Mouse (Mus musculus) hindbrain, postnatal 0 days (tissue): ENCODE data around the gene Ano9. TPM values are rescaled to one million over a fixed set of nuclear protein-coding genes. Genes with fewer than 3 reads are reported as not detected.

Experiments
- ATAC-seq: fragments of 200-750 bp; cut with Nextera tagmentation; 2 replicates; pipeline ENCODE4 v1.8.0; 2017; ENCODE audit warnings: mild to moderate bottlenecking, moderate TSS enrichment, moderate library complexity
- DNase-seq: peaks from one replicate; pipeline ENCODE4 v3.0.0-alpha.2; 2015; ENCODE audit warnings: low spot score
- H3K27ac ChIP-seq: fragments of 300-500 bp; sonication (generic); 2 replicates; pipeline ENCODE4 v1.5.1; 2014; ENCODE audit warnings: mild to moderate bottlenecking
- H3K27me3 ChIP-seq: fragments of 300-500 bp; sonication (generic); 2 replicates; pipeline ENCODE4 v1.6.1; 2014; ENCODE audit warnings: low read length, mixed read lengths; ENCODE audit not compliant: insufficient read depth
- H3K36me3 ChIP-seq: fragments of 300-500 bp; sonication (generic); 2 replicates; pipeline ENCODE4 v1.6.1; 2014; ENCODE audit warnings: low read length, mixed read lengths; ENCODE audit not compliant: insufficient read depth
- H3K4me1 ChIP-seq: fragments of 300-500 bp; sonication (generic); 2 replicates; pipeline ENCODE4 v1.6.1; 2014; ENCODE audit warnings: antibody characterized with exemption, low read length, mixed read lengths; ENCODE audit not compliant: insufficient read depth
- H3K4me2 ChIP-seq: fragments of 300-500 bp; sonication (generic); 2 replicates; pipeline ENCODE4 v1.6.1; 2014; ENCODE audit warnings: low read depth, mild to moderate bottlenecking, low read length, moderate library complexity, mixed read lengths
- H3K4me3 ChIP-seq: fragments of 300-500 bp; sonication (generic); 2 replicates; pipeline ENCODE4 v1.5.1; 2014; ENCODE audit warnings: low read length
- H3K9ac ChIP-seq: fragments of 300-500 bp; sonication (generic); replicated peaks from 2 replicates; pipeline ENCODE4 v1.6.1; 2014; ENCODE audit warnings: mild to moderate bottlenecking, low read length, moderate library complexity, mixed read lengths
- H3K9me3 ChIP-seq: fragments of 300-500 bp; sonication (generic); 2 replicates; pipeline ENCODE4 v1.6.1; 2016; ENCODE audit warnings: low read length, mixed read lengths
- CTCF ChIP-seq: IDR thresholded peaks from 2 replicates; pipeline ENCODE4 v1.5.1; 2016; ENCODE audit warnings: antibody characterized with exemption, control low read depth, low read depth
- WGBS: fragments of 180-500 bp; shearing (Covaris S2); extraction: QIAGEN DNeasy Blood & Tissue Kit; methylation state at CpG from one replicate; pipeline ENCODE4 v1.1.7; 2014; 5-methylcytosine and 5-hydroxymethylcytosine counted together
- polyA plus RNA-seq: library from polyadenylated mRNA; unstranded; fragments of >200 nt; fragmentation: Nextera tagmentation; extraction: Ambion mirVana; gene quantifications from 2 replicates; pipeline ENCODE4 v1.2.1, GENCODE M21; 2015
- total RNA-seq: library from RNA; depleted of rRNA; stranded (reverse); fragments of >200 nt; gene quantifications from 2 replicates; pipeline ENCODE4 v1.2.3, GENCODE M21; 2014

Ano9 gene
- total and polyA plus RNA-seq, 2 experiments from 2014 or later, result 0.66 to 2.1 TPM

GRCm38 (mm10) chr7:141119487-141119886 is 1.9 kb upstream of the Ano9 start:
- Histone ChIP-seq H3K4me3 (no peak overlapping the region), H3K4me1 (no peaks in the 10 kb centered on the region), H3K9ac (no peak overlapping the region), H3K27me3 (no peaks in the 10 kb centered on the region), H3K4me2 (no peak overlapping the region), H3K27ac (no peak overlapping the region), H3K9me3 (no peaks in the 10 kb centered on the region), H3K36me3 (no peaks in the 10 kb centered on the region)
- DNase-seq (peak; percentile 5), ATAC-seq (no peak)
- TF ChIP-seq CTCF, result no peak
- 71% methylated on average over 3 of the region's 3 CpGs for WGBS

GRCm38 (mm10) chr7:141115874-141116273 is 1.7 kb downstream of the Ano9 start:
- no peaks in the 10 kb centered on the region for H3K4me1 ChIP-seq
- no peaks in the 10 kb centered on the region for H3K27me3 ChIP-seq
- H3K9ac ChIP-seq, result no peak overlapping the region
- no peak overlapping the region for H3K4me2 ChIP-seq
- no peak for DNase-seq
- H3K9me3 ChIP-seq, result no peaks in the 10 kb centered on the region
- no peak overlapping the region for H3K4me3 ChIP-seq
- ATAC-seq, result no peak
- H3K36me3 ChIP-seq, result no peaks in the 10 kb centered on the region
- WGBS, result 83% methylated on average over 9 of the region's 9 CpGs
- no peak overlapping the region for H3K27ac ChIP-seq
- no peak for TF ChIP-seq CTCF

GRCm38 (mm10) chr7:141103161-141103560 is 14.4 kb downstream of the Ano9 start:
- 77% methylated on average over 3 of the region's 3 CpGs for WGBS
- Histone ChIP-seq H3K4me1 (peaks cover 4% of the 10 kb centered on the region), H3K27me3 (0 out of 2 replicates have a peak, but pooled peaks cover 7% of the 10 kb centered on the region), H3K9ac (no peak overlapping the region), H3K36me3 (no peaks in the 10 kb centered on the region), H3K4me2 (no peak overlapping the region), H3K9me3 (no peaks in the 10 kb centered on the region), H3K4me3 (no peak overlapping the region), H3K27ac (no peak overlapping the region)
- ATAC-seq, result no peak
- DNase-seq, result no peak
- TF ChIP-seq CTCF, result no peak

- Histone ChIP-seq H3K4me1 (peaks cover 4% of the 10 kb centered on the region), H3K27me3 (0 out of 2 replicates have a peak, but pooled peaks cover 7% of the 10 kb centered on the region), H3K4me2 (peak within 1 kb of the TSS; percentile 63), H3K27ac (no peak within 1 kb of the TSS), H3K9ac (peak within 1 kb of the TSS; percentile 28; the same call in 1 of the 2 replicates), H3K36me3 (no peaks in the 10 kb centered on the region), H3K4me3 (peak within 1 kb of the TSS; percentile 43), H3K9me3 (no peaks in the 10 kb centered on the region)
- WGBS, result 1% methylated on average over 56 of the region's 56 CpGs
- DNase-seq (peak; percentile 69), ATAC-seq (peak; percentile 79)
- no peak for TF ChIP-seq CTCF
Measured at GRCm38 (mm10) chr7:141099911-141100691, 17.5 kb downstream of the Ano9 start, which contains the start of gene Sigirr. Gene Sigirr, minus strand, starts transcription at chr7:141100572.

- Histone ChIP-seq H3K9ac (no peak overlapping the region), H3K4me3 (no peak overlapping the region), H3K4me2 (no peak overlapping the region), H3K36me3 (no peaks in the 10 kb centered on the region), H3K27ac (no peak overlapping the region), H3K4me1 (peaks cover 4% of the 10 kb centered on the region), H3K9me3 (no peaks in the 10 kb centered on the region), H3K27me3 (0 out of 2 replicates have a peak, but pooled peaks cover 13% of the 10 kb centered on the region)
- WGBS, result 86% methylated on average over 5 of the region's 5 CpGs
- DNase-seq, result no peak
- TF ChIP-seq CTCF, result no peak
- ATAC-seq, result no peak
Measured at GRCm38 (mm10) chr7:141097177-141097576, 20.4 kb downstream of the Ano9 start.

- 43% methylated on average over 6 of the region's 6 CpGs for WGBS
- Histone ChIP-seq H3K27ac (no peak overlapping the region), H3K4me2 (no peak overlapping the region), H3K36me3 (no peaks in the 10 kb centered on the region), H3K4me3 (no peak overlapping the region), H3K9ac (no peak overlapping the region), H3K27me3 (0 out of 2 replicates have a peak, but pooled peaks cover 13% of the 10 kb centered on the region), H3K9me3 (no peaks in the 10 kb centered on the region), H3K4me1 (peaks cover 4% of the 10 kb centered on the region)
- no peak for TF ChIP-seq CTCF
- ATAC-seq (no peak), DNase-seq (no peak)
Measured at GRCm38 (mm10) chr7:141096649-141097056, 21.0 kb downstream of the Ano9 start.

GRCm38 (mm10) chr7:141096021-141096420 is 21.6 kb downstream of the Ano9 start:
- no peak overlapping the region for H3K4me3 ChIP-seq
- no peak for TF ChIP-seq CTCF
- H3K4me1 ChIP-seq, result peaks cover 4% of the 10 kb centered on the region
- no peak overlapping the region for H3K27ac ChIP-seq
- 0 out of 2 replicates have a peak, but pooled peaks cover 13% of the 10 kb centered on the region for H3K27me3 ChIP-seq
- no peaks in the 10 kb centered on the region for H3K9me3 ChIP-seq
- H3K9ac ChIP-seq, result no peak overlapping the region
- WGBS, result 80% methylated on average over 6 of the region's 6 CpGs
- no peak overlapping the region; the same call in 1 of the 2 replicates for H3K4me2 ChIP-seq
- ATAC-seq (no peak), DNase-seq (no peak)
- no peaks in the 10 kb centered on the region for H3K36me3 ChIP-seq
